7 mouse cellular contexts compared by ENCODE assay signal in genomic region chr6:5298092-5298554, GRCm38 (mm10). TPM values are rescaled to one million over a fixed set of nuclear protein-coding genes. Genes with fewer than 3 reads are reported as not detected.
DNase-seq lines count a peak whose midpoint lies in the region; ATAC-seq lines count a peak whose summit lies in the region.

TSS of gene Pon2 (minus strand) at chr6:5298455.

- H3K4me1 ChIP-seq in intestine, embryonic 14.5 days (replicated peaks; ENCODE audit: control insufficient read depth, insufficient read depth, low read length) = no peaks in the 10 kb centered on the region
- peaks cover 5% of the 10 kb centered on the region; the same call in 1 of the 2 replicates for H3K4me1 ChIP-seq in limb, embryonic 10.5 days
- H3K4me1 ChIP-seq in midbrain, embryonic 12.5 days = peaks cover 2% of the 10 kb centered on the region; the same call in 1 of the 2 replicates

- 1% methylated on average over 36 of the region's 47 CpGs for WGBS in intestine, embryonic 14.5 days
- under 1% methylated on average over 47 of the region's 47 CpGs for WGBS in limb, embryonic 10.5 days
- under 1% methylated on average over 30 of the region's 47 CpGs for WGBS in midbrain, embryonic 12.5 days

- peak within 1 kb of the TSS; percentile 80 for H3K27ac ChIP-seq in intestine, embryonic 14.5 days (ENCODE audit: low read depth)
- H3K27ac ChIP-seq in limb, embryonic 10.5 days = peak within 1 kb of the TSS; percentile 96
- H3K27ac ChIP-seq in midbrain, embryonic 12.5 days (replicated peaks) = peak within 1 kb of the TSS; percentile 71

- peak within 1 kb of the TSS; percentile 65 for H3K4me2 ChIP-seq in intestine, embryonic 14.5 days (ENCODE audit: low read length)
- peak within 1 kb of the TSS; percentile 91 for H3K4me2 ChIP-seq in midbrain, embryonic 12.5 days (replicated peaks)

- peak; percentile 92 for DNase-seq in embryo, embryonic 11 days
- DNase-seq in gastrocnemius, postnatal 36 days = peak; percentile 74 to 80
- DNase-seq in intestine, embryonic 14.5 days (ENCODE audit: low spot score) = peak; percentile 87
- DNase-seq in limb, embryonic 10.5 days (ENCODE audit: low spot score) = peak; percentile 86
- peak; percentile 78 to 85 for DNase-seq in spleen, adult 18-20 months

- peak within 1 kb of the TSS; percentile 65 for H3K4me3 ChIP-seq in intestine, embryonic 14.5 days (ENCODE audit: low read depth, low read length)
- peak within 1 kb of the TSS; percentile 82 for H3K4me3 ChIP-seq in limb, embryonic 10.5 days
- peak within 1 kb of the TSS; percentile 66 for H3K4me3 ChIP-seq in midbrain, embryonic 12.5 days

- peak within 1 kb of the TSS; percentile 74 for H3K9ac ChIP-seq in intestine, embryonic 14.5 days (ENCODE audit: low read length)
- H3K9ac ChIP-seq in midbrain, embryonic 12.5 days (replicated peaks) = peak within 1 kb of the TSS; percentile 83

- peak; percentile 60 for ATAC-seq in activated CD4-positive, CD25-positive, alpha-beta regulatory T cell, adult 4 months
- ATAC-seq in intestine, embryonic 14.5 days (replicated peaks; ENCODE audit: low FRiP score, low TSS enrichment, low read depth) = peak; percentile 96
- peak; percentile 94 for ATAC-seq in midbrain, embryonic 12.5 days (ENCODE audit: low FRiP score, low read depth)

- intact Hi-C loops in gastrocnemius, postnatal 36 days (cut with DNase I) = loop anchor here (5.0 kb wide), 1 partner anchor 84 kb away; the partner anchor contains the start of gene Asb4

- no peaks in the 10 kb centered on the region for H3K36me3 ChIP-seq in intestine, embryonic 14.5 days (ENCODE audit: control insufficient read depth, insufficient read depth, low read length)
- H3K36me3 ChIP-seq in limb, embryonic 10.5 days = no peaks in the 10 kb centered on the region
- no peaks in the 10 kb centered on the region for H3K36me3 ChIP-seq in midbrain, embryonic 12.5 days

- H3K27me3 ChIP-seq in intestine, embryonic 14.5 days (replicated peaks; ENCODE audit: control insufficient read depth, insufficient read depth, low read length) = no peaks in the 10 kb centered on the region
- H3K27me3 ChIP-seq in limb, embryonic 10.5 days (ENCODE audit: low read depth, poor library complexity, severe bottlenecking) = no peaks in the 10 kb centered on the region
- peaks cover 15% of the 10 kb centered on the region for H3K27me3 ChIP-seq in midbrain, embryonic 12.5 days

- no peaks in the 10 kb centered on the region for H3K9me3 ChIP-seq in intestine, embryonic 14.5 days (ENCODE audit: control insufficient read depth, low read length)
- no peaks in the 10 kb centered on the region for H3K9me3 ChIP-seq in limb, embryonic 10.5 days (replicated peaks)
- H3K9me3 ChIP-seq in midbrain, embryonic 12.5 days = no peaks in the 10 kb centered on the region

RNA-seq across cellular contexts. Expression of gene Pon2, which starts in this region (rescaled TPM):
- 10 to 100 TPM; 66.2 to 71.5 TPM for polyA plus RNA-seq in activated CD4-positive, CD25-positive, alpha-beta regulatory T cell, adult 4 months (2017; shearing (Covaris generic))
- 10 to 100 TPM; 15.8 to 17.3 TPM for total RNA-seq in gastrocnemius, postnatal 36 days (2021)
- polyA plus RNA-seq in intestine, embryonic 14.5 days (2014; fragmentation: Nextera tagmentation; extraction: Ambion mirVana) = 35.3 and 35.9 TPM in 2 replicates
- polyA plus RNA-seq in limb, embryonic 10.5 days (2016; fragmentation: Nextera tagmentation; extraction: Ambion mirVana) = 18.9 and 20.1 TPM in 2 replicates
- polyA plus RNA-seq in midbrain, embryonic 12.5 days (2016; fragmentation: Nextera tagmentation; extraction: Ambion mirVana) = 29.8 and 31.9 TPM in 2 replicates

Comparison
In these comparisons a context has a peak if more than half of its experiments do, and no peak if none do; other contexts are left out.
1. Peak in every context shown above with its lines: DNase-seq, ATAC-seq, H3K4me3 ChIP-seq and H3K27ac ChIP-seq.